Mouse (Mus musculus) layer of hippocampus, postnatal 14 days (tissue): ENCODE results near the gene Atxn7l2. TPM values are rescaled to one million over a fixed set of nuclear protein-coding genes. Genes with fewer than 3 reads are reported as not detected.
"Not testable (repeated sequence)": the region's sequence is repeated elsewhere in the genome, so short reads cannot be mapped to it uniquely, and the experiment has no call there.

Source experiments
- DNase-seq, 2 experiments: peaks; one replicate each; pipeline ENCODE4 v3.0.0; 2021 to 2022; ENCODE audit warnings: low spot score in 2 of 2, mixed read lengths in 1 of 2
- long read RNA-seq, 2 experiments: library from polyadenylated mRNA; stranded (forward); transcript quantifications; one replicate each; pipeline ENCODE4 v2.0.0; 2021
- total RNA-seq, 2 experiments: library from RNA; stranded (reverse); gene quantifications; 2 replicates each; pipeline ENCODE4 v1.2.3; 2021

The Atxn7l2 gene
- 10 to 100 TPM; 20.9 to 24.4 TPM for total RNA-seq
- long read RNA-seq, experiment 1, transcript Atxn7l2-203 (11 exons, 2,387 nt), result major isoform, 8 of 19 reads
- long read RNA-seq, experiment 1, partial matches to known transcripts, result 5 of 19 reads
- long read RNA-seq, experiment 1, other reads (novel, unspliced or antisense), result 6 of 19 reads
- long read RNA-seq, experiment 2, transcript Atxn7l2-203 (11 exons, 2,387 nt), result major isoform, 7 of 17 reads
- long read RNA-seq, experiment 2, partial matches to known transcripts, result 6 of 17 reads
- long read RNA-seq, experiment 2, other reads (novel, unspliced or antisense), result 3 of 17 reads

GRCm38 (mm10) chr3:108210771-108211139 is at the start of gene Atxn7l2:
TSS of gene Atxn7l2 (minus strand) at chr3:108210934.
- no peak for DNase-seq

- DNase-seq, result no peak
Measured at GRCm38 (mm10) chr3:108259319-108259718, 48.6 kb upstream of the Atxn7l2 start.

GRCm38 (mm10) chr3:108257831-108258500 is 47.2 kb upstream of the Atxn7l2 start:
- DNase-seq, result no peak

- DNase-seq, result peak; percentile 89 to 97
Measured at GRCm38 (mm10) chr3:108256719-108257637, 46.2 kb upstream of the Atxn7l2 start, which contains the start of gene Psma5. TSS of gene Psma5 (plus strand) at chr3:108256926.

GRCm38 (mm10) chr3:108246857-108247256 is 36.1 kb upstream of the Atxn7l2 start:
- no peak for DNase-seq

- DNase-seq, result no peak
Measured at GRCm38 (mm10) chr3:108241243-108241839, 30.6 kb upstream of the Atxn7l2 start.

GRCm38 (mm10) chr3:108237474-108238102 is 26.9 kb upstream of the Atxn7l2 start:
- DNase-seq, result not testable (repeated sequence)

- DNase-seq, result no peak
Measured at GRCm38 (mm10) chr3:108231646-108232045, 20.9 kb upstream of the Atxn7l2 start.

GRCm38 (mm10) chr3:108227521-108227920 is 16.8 kb upstream of the Atxn7l2 start:
- DNase-seq, result no peak

GRCm38 (mm10) chr3:108226558-108227350 is 16.0 kb upstream of the Atxn7l2 start, which contains the start of gene Sypl2:
TSS of gene Sypl2 (minus strand) at chr3:108226648.
- no peak for DNase-seq

GRCm38 (mm10) chr3:108225711-108226557 is 15.2 kb upstream of the Atxn7l2 start:
- no peak for DNase-seq

- DNase-seq, result no peak
Measured at GRCm38 (mm10) chr3:108220661-108221060, 9.9 kb upstream of the Atxn7l2 start.

- no peak for DNase-seq
Measured at GRCm38 (mm10) chr3:108214734-108215133, 4.0 kb upstream of the Atxn7l2 start.

- DNase-seq, result no peak
Measured at GRCm38 (mm10) chr3:108212406-108212805, 1.7 kb upstream of the Atxn7l2 start.

- DNase-seq, result peak in 1 of 2 experiments; percentile 62
Measured at GRCm38 (mm10) chr3:108211845-108212244, 1.1 kb upstream of the Atxn7l2 start.

GRCm38 (mm10) chr3:108209946-108210770 is 576 bp downstream of the Atxn7l2 start:
- peak; percentile 96 for DNase-seq

- no peak for DNase-seq
Measured at GRCm38 (mm10) chr3:108209536-108209935, 1.2 kb downstream of the Atxn7l2 start.

- DNase-seq, result no peak
Measured at GRCm38 (mm10) chr3:108209001-108209400, 1.7 kb downstream of the Atxn7l2 start.
